Mouse (Mus musculus): ENCODE data around the gene Wnk4.

Wnk4 gene

DNA sequence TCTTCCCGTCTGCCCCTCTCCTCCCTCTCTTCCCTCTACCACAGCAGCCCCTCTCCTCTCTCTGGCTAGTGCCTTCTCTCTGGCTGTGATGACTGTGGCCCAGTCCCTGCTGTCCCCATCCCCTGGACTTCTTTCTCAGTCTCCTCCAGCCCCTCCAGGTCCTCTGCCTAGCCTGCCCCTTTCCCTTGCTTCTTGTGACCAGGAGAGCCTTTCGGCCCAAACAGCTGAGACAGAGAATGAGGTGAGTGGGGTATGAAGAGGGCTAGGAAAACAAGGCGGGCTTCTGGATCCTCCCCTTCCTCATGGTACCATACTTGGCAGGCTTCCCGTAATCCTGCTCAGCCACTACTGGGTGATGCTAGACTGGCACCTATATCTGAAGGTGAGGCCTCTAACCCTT, 14.9 kb downstream of the Wnk4 start:
- peak in 1 of 2 experiments; percentile 56 for DNase-seq (ENCODE audit: low spot score in 2 of 2)

DNA sequence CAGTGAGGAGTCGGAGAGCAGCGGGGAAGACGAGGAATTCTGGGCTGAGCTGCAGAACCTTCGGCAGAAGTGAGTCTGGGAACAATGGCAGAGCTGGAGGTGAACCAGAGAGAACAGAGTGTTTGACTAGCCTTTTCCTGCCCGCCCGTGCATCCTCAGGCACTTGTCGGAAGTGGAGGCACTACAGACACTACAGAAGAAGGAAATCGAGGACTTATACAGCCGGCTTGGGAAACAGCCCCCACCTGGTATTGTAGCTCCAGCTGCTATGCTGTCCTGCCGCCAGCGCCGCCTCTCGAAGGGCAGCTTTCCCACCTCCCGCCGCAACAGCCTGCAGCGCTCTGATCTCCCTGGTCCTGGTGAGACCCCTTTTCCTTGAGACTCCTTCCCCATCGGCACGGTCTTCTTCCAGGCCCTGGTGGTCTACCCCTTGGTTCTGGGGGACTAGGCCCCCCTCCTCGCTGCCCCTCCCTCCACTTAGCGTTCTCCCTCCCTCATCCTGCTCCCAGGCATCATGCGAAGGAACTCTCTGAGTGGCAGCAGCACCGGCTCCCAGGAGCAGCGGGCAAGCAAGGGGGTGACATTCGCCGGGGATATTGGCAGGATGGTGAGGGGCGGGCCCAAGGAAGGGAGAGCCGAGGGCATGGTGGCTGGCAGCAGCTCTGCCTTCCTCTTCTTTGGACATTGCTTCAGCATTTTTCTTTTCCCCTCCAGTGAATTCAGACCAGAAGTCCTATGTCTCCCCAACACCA, 16.1 kb downstream of the Wnk4 start:
- DNase-seq (ENCODE audit: low spot score in 2 of 2), result peak in 1 of 2 experiments; percentile 64

DNA sequence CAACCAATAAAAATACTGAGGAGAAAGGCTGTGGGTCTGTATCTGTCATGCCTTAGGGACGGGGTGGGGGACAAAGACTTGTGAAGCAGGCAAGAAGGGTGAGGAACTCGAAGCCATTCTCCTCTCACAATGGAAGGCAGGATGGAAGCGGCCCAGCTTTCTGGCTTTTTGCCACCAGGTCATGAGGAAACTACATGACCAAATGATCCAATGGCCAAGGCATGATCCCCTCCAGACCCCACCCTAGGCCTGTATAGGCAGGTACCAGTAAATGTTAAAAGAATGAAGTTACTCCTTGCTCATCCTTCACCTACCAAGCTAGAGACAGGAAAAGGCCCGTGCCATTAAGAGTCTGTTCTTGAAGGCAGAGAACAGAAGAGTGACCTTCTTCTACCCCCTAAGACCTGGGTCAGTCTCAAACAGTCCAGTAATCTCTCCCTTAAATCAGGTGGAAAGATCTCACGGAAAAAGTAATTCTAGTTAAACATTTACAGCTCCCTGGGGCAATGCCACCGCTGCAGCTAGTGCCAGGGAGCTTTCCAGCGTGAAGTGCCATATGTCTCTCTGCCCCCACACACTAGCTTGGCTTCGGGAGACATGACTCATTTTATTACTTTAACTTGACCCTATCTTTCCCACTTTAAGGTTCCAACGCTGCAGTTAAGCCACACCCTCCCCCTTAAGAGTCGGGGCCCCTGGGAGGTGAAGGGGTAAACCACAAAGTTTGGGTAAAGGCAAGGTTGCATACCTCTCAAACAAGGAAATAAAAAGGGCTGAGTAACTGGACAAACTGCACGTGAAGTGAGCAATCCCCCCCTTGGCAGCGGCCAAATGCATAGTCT, 17.2 kb downstream of the Wnk4 start:
- peak in 1 of 2 experiments; percentile 61 for DNase-seq (ENCODE audit: low spot score in 2 of 2)

DNA sequence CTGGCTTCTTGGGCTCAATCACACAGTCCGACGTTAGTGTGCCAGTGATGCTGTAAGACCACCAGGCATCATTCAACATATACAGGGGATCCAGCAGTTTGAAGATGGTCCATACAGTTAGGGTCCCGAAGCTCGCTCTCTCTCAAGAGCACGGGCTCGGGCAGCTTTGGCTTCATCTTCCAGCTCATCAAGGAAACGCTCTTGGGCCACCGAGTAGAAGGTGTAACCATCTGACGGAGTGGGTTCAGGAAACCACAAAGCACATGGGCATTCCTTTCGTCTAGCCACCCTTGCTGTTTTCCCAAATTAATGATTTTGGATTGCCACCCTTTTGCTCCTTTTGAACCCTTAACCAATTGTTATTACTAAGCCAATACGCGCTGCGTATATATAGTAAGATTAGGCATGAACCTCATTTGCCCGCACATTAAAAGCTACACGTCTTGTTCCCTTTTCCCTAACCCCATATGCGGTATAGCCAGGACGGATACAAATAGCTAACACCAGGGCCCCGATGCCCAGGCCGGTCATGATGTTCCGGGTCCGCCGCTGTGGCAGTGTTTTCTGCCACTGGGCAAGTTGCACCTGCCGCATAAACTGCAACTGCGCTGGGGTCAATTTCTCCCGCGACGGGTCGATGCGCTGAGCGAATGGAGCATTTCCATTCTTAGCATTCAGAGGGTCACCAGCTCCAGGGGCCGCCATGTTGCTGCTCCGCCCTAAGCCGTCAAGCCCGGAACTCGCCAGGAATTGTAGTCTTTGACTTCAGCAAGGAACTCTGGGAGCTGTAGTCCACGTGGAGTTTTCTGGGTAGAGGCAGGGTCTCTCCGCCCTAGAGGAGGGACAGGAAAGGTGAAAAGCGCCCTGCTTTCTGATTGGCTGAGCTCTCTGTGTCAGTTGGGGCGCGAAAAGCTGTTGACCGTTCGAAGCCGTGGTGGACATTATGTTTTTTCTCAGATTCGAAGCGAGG, 18.1 kb downstream of the Wnk4 start, which contains the start of the genes Cntd1 and Coa3:
TSS of gene Cntd1 (plus strand) at position 790 of the 970 bp plus-strand sequence.
TSS of gene Coa3 (minus strand) at position 892 of the 970 bp plus-strand sequence.
- DNase-seq (ENCODE audit: low spot score in 2 of 2), result peak; percentile 78 to 87

DNA sequence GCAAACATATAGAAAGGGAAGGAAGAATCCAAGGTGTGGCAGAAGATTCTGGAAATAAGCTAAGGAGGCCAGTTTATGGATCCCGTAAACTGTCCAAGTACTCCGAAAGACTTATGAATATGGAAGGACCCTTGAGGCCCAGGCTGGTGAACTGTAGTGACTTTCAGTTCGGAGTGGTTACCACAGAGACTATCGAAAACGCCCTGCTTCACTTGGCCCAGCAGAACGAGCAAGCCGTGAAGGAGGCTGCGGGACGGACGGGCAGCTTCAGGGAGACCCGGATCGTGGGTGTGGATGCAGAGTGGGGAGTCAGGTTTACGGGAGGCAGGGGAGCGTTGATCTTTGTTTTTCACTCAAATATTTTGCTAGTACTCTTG, 18.8 kb downstream of the Wnk4 start:
- peak in 1 of 2 experiments; percentile 66 for DNase-seq (ENCODE audit: low spot score in 2 of 2)

DNA sequence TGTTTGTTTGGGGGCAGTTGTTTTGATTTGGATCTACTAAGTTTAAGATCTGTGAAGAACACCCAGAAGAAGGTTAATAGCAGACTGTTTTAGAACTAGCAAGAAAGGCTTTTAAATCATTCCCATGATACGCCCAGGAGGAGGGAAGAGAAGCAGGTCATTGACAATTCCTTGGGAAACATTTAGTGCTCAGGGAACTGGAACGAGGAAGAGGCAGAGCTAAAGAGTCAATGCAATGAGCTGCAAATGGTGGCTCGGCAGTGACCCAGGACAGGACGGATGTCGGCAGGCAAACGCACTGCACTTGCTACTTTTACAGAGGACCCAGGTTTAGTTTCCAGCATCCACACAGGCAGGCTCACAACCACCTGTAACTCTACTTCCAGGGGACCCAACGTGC, 20.5 kb downstream of the Wnk4 start:
- DNase-seq (ENCODE audit: low spot score in 2 of 2), result no peak

DNA sequence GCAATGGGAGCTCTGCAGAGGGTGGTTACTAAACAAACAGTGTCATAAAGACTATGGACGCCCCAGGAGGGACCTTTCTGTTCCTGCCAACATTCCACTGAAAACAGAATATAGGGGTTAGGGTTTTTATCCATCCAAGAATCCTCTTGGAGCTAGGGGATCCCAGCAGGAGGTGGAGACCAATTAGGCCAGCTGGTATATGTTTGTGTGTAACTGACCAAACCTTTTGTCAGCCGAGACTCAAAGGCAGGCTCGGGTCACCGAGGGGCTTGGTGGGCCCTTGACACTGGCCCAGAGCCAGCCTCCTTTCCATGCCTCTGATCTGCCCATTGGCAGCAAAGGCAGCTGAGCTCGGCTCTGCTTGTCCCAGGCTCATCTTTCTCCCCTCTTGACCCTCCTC, 22.5 kb downstream of the Wnk4 start:
- DNase-seq (ENCODE audit: low spot score in 2 of 2), result no peak

DNA sequence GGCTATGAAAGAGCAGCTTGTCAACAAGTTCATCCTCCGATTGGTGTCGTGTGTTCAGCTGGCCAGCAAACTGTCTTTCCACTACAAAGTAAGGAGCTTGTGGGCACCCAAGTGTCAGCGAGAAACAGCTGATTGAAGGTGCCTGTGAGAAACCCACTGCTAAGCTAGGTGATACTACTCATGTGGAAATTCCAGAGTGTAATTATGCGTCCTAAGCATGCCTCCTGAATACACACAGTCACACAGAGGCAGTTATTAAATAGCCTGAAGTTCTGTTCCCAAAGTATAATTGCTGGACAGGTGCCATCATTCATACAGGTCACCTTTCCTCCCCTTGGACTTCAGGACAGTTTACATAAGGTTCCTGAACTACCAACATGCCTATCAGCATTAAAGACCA, 23.4 kb downstream of the Wnk4 start:
- no peak for DNase-seq (ENCODE audit: low spot score in 2 of 2)

DNA sequence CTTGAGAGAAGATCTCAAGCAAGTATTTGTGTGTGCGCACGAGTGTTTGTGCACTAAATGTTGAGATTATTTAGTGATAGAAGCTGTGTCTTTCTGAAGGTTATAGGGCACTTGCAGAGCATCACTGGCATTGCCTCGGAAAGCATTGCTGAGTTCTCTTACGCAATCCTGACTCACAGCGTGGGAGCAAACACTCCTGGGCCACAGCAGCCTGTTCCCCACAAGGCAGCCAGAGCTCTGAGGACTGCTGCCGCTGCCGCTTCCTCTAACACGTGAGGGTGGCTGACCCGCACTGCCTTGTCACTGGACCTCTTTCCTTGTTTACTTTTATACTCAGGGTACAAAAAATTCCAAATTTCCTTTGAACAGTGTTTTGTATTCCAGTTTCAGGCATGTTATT, 26.9 kb downstream of the Wnk4 start:
- no peak for DNase-seq (ENCODE audit: low spot score in 2 of 2)

DNA sequence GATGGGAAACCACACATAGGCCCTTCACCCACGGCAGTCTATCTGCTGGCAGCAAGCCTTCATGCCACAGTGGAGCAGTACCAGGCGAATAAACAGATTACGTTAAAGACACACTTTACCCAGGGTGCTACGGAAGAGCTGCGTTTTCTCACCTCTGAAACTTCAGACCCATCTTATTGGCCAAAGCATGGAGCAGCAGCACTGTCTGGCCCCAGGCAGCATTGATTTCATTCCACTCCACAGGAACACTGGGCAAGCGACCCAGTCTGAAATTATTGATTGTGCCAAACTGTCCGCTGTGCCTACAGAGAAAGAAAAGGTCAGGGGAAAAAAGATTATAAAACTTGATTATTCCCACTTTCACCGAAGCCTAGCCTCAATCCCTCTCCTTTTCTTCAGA, 30.9 kb downstream of the Wnk4 start:
- no peak for DNase-seq (ENCODE audit: low spot score in 2 of 2)

DNA sequence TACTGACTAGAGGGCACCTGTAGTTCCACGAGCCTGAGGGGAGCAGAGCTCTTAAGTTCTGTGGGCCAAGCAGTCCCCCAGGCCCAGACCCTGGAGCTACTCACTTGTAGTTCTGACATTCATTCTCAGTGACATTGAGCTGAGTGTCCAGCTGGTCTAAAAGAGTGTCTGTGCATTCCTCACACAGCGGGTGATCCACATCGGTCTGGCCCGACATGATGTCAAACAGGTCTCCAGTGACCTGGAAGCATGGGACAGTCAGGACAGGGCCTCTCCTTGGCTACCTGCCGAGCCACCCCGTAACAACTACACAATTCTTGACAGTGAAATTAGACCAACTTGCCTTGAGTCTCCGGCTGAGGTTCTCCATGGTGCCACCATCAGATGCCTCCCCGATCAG, 34.8 kb downstream of the Wnk4 start:
- DNase-seq (ENCODE audit: low spot score in 2 of 2), result no peak

DNA sequence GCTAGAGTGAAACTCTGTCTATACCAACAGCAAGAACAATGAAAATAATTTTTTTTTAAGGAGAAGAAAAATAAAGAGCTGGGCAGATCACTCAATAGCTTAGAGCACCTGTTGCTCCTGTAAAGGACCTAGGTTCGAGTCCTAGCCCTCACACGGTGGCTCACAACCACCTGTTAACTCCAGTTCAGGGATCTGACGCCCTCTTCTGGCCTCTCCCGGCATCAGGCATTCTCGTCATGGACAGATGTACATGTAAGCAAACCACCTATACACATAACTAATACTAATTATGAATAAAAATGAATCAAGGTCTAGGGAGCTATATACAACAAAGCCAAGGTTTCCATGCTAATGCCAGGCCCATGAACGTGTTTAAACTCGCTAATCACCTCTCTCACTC, 40.5 kb downstream of the Wnk4 start:
- DNase-seq (ENCODE audit: low spot score in 2 of 2), result peak; percentile 60 to 75

DNA sequence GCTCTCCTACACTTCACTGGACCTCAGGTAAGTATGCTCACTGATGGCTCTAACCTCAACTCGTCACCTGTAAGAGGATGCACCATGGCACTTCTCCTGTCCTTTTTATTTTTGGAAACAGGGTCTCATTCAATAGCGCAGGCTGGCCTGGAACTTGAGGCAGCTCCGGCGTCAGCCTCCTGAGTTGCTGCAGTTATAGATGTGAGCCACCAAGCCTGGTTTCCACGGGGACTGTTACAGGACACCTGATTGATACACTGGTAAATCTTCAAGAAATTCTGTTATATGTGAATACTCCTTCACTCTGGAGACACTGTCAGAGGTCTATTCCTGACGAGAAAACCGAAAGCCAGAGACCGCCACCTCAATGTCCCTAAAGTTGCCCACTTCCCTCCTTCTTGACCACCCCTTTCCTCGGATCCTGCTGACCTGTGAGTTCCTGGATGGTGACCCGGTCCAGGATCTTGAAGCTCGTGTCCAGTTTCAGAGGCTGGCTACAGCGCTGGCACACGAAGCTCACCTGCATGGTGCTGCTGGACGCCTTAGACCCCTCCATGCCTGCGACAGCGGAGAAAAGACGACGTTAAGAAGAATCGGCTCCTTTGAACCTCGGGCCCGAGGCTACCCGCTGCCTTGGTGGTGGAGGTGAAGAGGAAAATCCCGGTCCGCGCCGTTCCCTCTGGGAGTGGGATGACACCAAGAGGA, 41.1 kb downstream of the Wnk4 start:
- no peak for DNase-seq (ENCODE audit: low spot score in 2 of 2)

DNA sequence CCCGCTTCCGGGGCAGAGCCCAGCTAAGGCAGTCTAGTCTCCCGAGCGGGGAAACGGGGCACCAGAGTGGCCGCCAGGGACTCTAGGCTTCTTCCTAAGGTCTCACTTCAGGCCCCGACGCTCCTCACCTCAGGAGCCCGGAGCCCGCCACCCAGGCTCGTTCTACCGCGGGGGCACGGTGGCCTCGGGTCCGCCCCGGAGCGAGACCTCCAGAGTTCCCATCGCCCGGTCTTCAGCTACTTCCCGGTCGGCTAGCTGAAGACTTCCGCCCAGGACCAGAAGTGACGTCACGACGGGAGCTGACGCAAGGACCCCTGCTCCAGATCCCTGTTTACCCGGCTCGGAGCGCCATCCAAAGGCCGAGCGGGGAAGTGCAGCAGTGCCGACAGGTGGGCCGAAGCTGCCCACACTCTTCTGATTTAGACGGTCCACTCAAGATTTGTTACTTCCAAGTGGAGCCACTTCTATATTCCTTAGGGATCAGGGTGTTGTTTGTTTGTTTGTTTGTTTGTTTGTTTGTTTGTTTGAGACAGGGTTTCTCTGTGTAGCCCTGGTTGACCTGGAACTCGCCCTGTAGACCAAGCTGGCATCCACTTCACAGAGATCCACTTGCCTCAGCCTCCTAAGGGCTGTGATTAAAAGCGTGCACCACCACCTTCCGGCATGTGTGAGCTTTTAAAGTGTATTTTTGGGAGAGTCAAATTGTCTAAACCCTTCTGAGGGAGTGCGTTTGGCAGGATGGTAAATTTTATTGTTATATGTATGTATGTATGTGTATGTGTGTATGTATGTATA, 41.8 kb downstream of the Wnk4 start, which contains the start of gene Becn1:
TSS of gene Becn1 (minus strand) at position 283 of the 795 bp plus-strand sequence.
- DNase-seq (ENCODE audit: low spot score in 2 of 2), result peak; percentile 97 to 100

DNA sequence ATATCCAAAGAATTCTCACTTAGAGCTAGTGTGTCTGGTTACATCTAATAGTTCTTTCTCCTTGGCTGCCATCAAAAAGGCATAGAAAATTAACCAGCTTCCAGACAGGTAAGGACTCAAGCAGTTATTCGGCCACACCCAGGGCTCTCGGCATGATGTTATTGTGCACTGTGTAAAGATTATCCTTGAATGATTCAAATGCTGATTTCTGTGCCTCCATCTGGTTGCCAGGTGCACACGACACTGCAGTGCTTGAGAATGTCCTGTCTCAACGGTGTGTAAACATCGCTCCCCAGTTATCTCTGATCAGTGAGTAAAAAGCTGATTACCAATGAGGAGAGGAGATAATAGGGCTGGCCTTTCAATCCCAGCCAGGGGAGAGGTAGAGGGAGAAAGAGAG, 47.4 kb downstream of the Wnk4 start:
- DNase-seq (ENCODE audit: low spot score in 2 of 2), result no peak

DNA sequence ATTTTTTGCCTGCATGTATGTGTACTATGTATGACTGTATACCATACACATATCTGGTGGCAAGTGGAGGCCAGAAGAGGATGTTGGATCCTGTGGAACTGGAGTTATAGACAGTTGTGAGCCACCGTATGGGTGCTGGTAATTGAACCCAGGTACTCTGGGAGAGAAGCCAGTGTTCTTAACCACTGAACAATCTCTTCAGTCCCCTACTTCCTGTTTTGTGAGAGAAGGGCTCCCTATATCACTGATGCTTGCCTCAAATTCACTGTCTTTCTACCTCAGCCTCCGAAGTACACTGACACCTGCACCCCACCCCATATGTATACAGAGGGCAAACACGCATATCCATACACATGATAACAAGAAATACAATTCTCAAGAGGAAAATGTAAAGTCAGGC, 50.7 kb downstream of the Wnk4 start:
- DNase-seq (ENCODE audit: low spot score in 2 of 2), result no peak

DNA sequence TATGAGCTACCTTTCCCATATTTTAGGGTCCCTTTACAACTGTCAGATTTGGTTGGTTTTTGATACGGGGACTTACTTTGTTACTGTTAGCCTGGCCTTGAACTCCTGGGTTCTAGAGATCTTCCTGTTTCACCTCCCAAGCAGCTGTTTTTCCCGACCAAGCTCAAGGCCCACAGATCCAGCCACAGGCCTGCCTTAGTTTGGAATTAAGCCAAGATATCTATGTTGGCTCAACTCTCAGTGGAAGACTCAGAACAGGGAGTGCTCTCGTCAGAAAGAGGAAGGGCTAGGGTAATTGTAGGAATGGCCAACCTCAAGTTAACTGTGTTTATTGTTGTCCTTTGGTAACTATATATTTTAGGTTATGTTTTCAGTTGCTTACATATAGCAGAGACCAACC, 51.8 kb downstream of the Wnk4 start:
- DNase-seq (ENCODE audit: low spot score in 2 of 2), result no peak

DNA sequence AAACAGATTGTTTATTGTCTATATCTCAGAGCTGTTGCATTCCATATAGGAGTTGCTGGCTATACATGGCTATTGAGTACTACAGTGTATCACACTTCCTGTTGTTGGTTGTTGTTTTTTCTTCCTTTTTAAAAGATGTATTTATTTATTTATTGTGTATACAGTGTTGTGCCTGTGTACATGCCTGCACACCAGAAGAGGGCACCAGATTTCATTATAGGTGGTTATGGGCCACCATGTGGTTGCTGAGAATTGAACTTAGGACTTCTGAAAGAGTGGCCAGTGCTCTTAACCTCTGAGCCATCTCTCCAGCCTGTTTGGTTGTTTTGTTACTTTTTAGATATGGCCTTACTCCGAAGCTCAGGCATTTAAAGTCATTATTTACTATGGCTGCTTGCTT, 54.2 kb downstream of the Wnk4 start:
- no peak for DNase-seq (ENCODE audit: low spot score in 2 of 2)

DNA sequence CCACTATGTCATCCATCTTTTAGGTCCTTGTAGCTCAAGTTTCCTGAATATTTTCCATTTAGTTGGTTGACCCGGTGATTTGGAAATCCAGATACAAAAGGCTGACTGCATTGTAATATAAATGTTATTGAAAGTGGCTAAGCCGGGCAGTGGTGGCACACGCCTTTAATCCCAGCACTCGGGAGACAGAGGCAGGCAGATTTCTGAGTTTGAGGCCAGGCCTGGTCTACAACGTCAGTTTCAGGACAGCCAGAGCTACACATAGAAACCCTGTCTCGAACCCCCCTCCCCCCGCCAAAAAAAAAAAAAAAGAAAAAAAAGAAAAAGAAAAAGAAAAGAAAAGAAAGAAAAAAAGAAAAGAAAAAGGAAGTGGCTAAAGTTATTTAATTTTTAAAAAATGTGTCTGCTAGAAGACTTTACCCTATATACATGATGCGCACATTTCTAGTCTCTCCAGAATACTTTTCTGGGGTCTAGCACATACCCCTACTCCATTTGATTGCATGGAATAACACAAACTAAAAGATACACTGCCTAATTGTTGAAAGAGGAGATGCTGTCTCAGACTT, 54.8 kb downstream of the Wnk4 start:
- no peak for DNase-seq (ENCODE audit: low spot score in 2 of 2)
